Mouse (Mus musculus) retina, adult 2 months (tissue): ENCODE data around the gene Coro2b.

Experiments
- DNase-seq: peaks from one replicate; pipeline ENCODE4 v3.0.0-alpha.2; 2012; ENCODE audit warnings: low read depth, low spot score

The Coro2b gene

GRCm38 (mm10) chr9:62515138-62515537 is 21.7 kb downstream of the Coro2b start:
- no peak for DNase-seq

GRCm38 (mm10) chr9:62513492-62514133 is 23.2 kb downstream of the Coro2b start:
- DNase-seq: no peak

GRCm38 (mm10) chr9:62510530-62510936 is 26.3 kb downstream of the Coro2b start:
- DNase-seq: no peak

- no peak for DNase-seq
These were observed 27.2 kb downstream of the Coro2b start for GRCm38 (mm10) chr9:62509617-62510016.

GRCm38 (mm10) chr9:62508740-62509524 is 27.9 kb downstream of the Coro2b start:
- DNase-seq: no peak

- no peak for DNase-seq
These were observed 30.3 kb downstream of the Coro2b start for GRCm38 (mm10) chr9:62506467-62507067.

- no peak for DNase-seq
These were observed 32.7 kb downstream of the Coro2b start for GRCm38 (mm10) chr9:62504129-62504528.

GRCm38 (mm10) chr9:62502361-62502760 is 34.5 kb downstream of the Coro2b start:
- no peak for DNase-seq

- DNase-seq: no peak
These were observed 35.3 kb downstream of the Coro2b start for GRCm38 (mm10) chr9:62501566-62501965.

GRCm38 (mm10) chr9:62500007-62500406 is 36.8 kb downstream of the Coro2b start:
- DNase-seq: no peak

- DNase-seq: no peak
These were observed 37.9 kb downstream of the Coro2b start for GRCm38 (mm10) chr9:62498945-62499344.

GRCm38 (mm10) chr9:62497135-62498092 is 39.4 kb downstream of the Coro2b start:
- DNase-seq: no peak

- no peak for DNase-seq
These were observed 44.4 kb downstream of the Coro2b start for GRCm38 (mm10) chr9:62492306-62492990.

- no peak for DNase-seq
These were observed 45.2 kb downstream of the Coro2b start for GRCm38 (mm10) chr9:62491611-62492010.

- no peak for DNase-seq
These were observed 45.7 kb downstream of the Coro2b start for GRCm38 (mm10) chr9:62491104-62491503.

- no peak for DNase-seq
These were observed 52.7 kb downstream of the Coro2b start for GRCm38 (mm10) chr9:62484107-62484506.

GRCm38 (mm10) chr9:62482788-62483187 is 54.1 kb downstream of the Coro2b start:
- DNase-seq: no peak

GRCm38 (mm10) chr9:62480898-62481642 is 55.8 kb downstream of the Coro2b start:
- no peak for DNase-seq

GRCm38 (mm10) chr9:62480149-62480548 is 56.7 kb downstream of the Coro2b start:
- DNase-seq: no peak

- no peak for DNase-seq
These were observed 59.9 kb downstream of the Coro2b start for GRCm38 (mm10) chr9:62476782-62477487.
